Mouse (Mus musculus): Measurements from ENCODE around the gene Mns1.
A peak's percentile ranks its signal among the peaks of the same experiment; 100 is the strongest.

The Mns1 gene

GRCm38 (mm10) chr9:72468616-72469015, 30.8 kb downstream of the Mns1 start:
- H3K36me3 ChIP-seq (ENCODE audit: insufficient read depth, low read length): peaks cover 59% of the 10 kb centered on the region
- no peaks in the 10 kb centered on the region for H3K27me3 ChIP-seq (ENCODE audit: insufficient read depth, low read length)
- TF ChIP-seq CTCF (conservative IDR thresholded peaks at IDR 0.05; ENCODE audit: low read length) (no peak), NANOG (IDR thresholded peaks at IDR 0.05; ENCODE audit: borderline replicate concordance, low read length) (no peak), POU5F1 (IDR thresholded peaks at IDR 0.05; ENCODE audit: borderline replicate concordance, low read length) (no peak)
- no peak overlapping the region for H3K4me3 ChIP-seq (replicated peaks; ENCODE audit: low read length)
- H3K9me3 ChIP-seq (ENCODE audit: low read length): no peaks in the 10 kb centered on the region
- peaks cover 3% of the 10 kb centered on the region; the same call in 1 of the 2 replicates for H3K4me1 ChIP-seq (replicated peaks; ENCODE audit: low read depth, low read length)

- H3K36me3 ChIP-seq (ENCODE audit: insufficient read depth, low read length): peaks cover 61% of the 10 kb centered on the region
- TF ChIP-seq CTCF (conservative IDR thresholded peaks at IDR 0.05; ENCODE audit: low read length) (no peak), NANOG (IDR thresholded peaks at IDR 0.05; ENCODE audit: borderline replicate concordance, low read length) (no peak), POU5F1 (IDR thresholded peaks at IDR 0.05; ENCODE audit: borderline replicate concordance, low read length) (no peak)
- H3K4me3 ChIP-seq (replicated peaks; ENCODE audit: low read length): no peak overlapping the region
Observed at GRCm38 (mm10) chr9:72469851-72470250, 32.0 kb downstream of the Mns1 start.

GRCm38 (mm10) chr9:72475511-72475910, 37.7 kb downstream of the Mns1 start:
- peaks cover 8% of the 10 kb centered on the region; the same call in 1 of the 2 replicates for H3K4me1 ChIP-seq (replicated peaks; ENCODE audit: low read depth, low read length)
- no peak for TF ChIP-seq NANOG (IDR thresholded peaks at IDR 0.05; ENCODE audit: borderline replicate concordance, low read length)
- TF ChIP-seq POU5F1 (IDR thresholded peaks at IDR 0.05; ENCODE audit: borderline replicate concordance, low read length): no peak
- TF ChIP-seq CTCF (conservative IDR thresholded peaks at IDR 0.05; ENCODE audit: low read length): no peak
- no peak overlapping the region for H3K4me3 ChIP-seq (replicated peaks; ENCODE audit: low read length)
- H3K9me3 ChIP-seq (ENCODE audit: low read length): no peaks in the 10 kb centered on the region
- H3K27me3 ChIP-seq (ENCODE audit: insufficient read depth, low read length): no peaks in the 10 kb centered on the region
- H3K36me3 ChIP-seq (ENCODE audit: insufficient read depth, low read length): peaks cover 83% of the 10 kb centered on the region

More at GRCm38 (mm10) chr9:72469851-72470250, 32.0 kb downstream of the Mns1 start:
- Histone ChIP-seq H3K9me3 (ENCODE audit: low read length) (no peaks in the 10 kb centered on the region), H3K4me1 (replicated peaks; ENCODE audit: low read depth, low read length) (peaks cover 3% of the 10 kb centered on the region; the same call in 1 of the 2 replicates), H3K27me3 (ENCODE audit: insufficient read depth, low read length) (no peaks in the 10 kb centered on the region)

- H3K27me3 ChIP-seq (ENCODE audit: insufficient read depth, low read length): no peaks in the 10 kb centered on the region
- H3K9me3 ChIP-seq (ENCODE audit: low read length): no peaks in the 10 kb centered on the region
- TF ChIP-seq NANOG (IDR thresholded peaks at IDR 0.05; ENCODE audit: borderline replicate concordance, low read length): no peak
- TF ChIP-seq CTCF (conservative IDR thresholded peaks at IDR 0.05; ENCODE audit: low read length): no peak
- TF ChIP-seq POU5F1 (IDR thresholded peaks at IDR 0.05; ENCODE audit: borderline replicate concordance, low read length): no peak
- H3K36me3 ChIP-seq (ENCODE audit: insufficient read depth, low read length): peaks cover 85% of the 10 kb centered on the region
- no peak overlapping the region for H3K4me3 ChIP-seq (replicated peaks; ENCODE audit: low read length)
- peaks cover 8% of the 10 kb centered on the region; the same call in 1 of the 2 replicates for H3K4me1 ChIP-seq (replicated peaks; ENCODE audit: low read depth, low read length)
Observed at GRCm38 (mm10) chr9:72477306-72477705, 39.5 kb downstream of the Mns1 start.

- no peak overlapping the region for H3K4me3 ChIP-seq (replicated peaks; ENCODE audit: low read length)
- H3K27me3 ChIP-seq (ENCODE audit: insufficient read depth, low read length): no peaks in the 10 kb centered on the region
- no peak for TF ChIP-seq POU5F1 (IDR thresholded peaks at IDR 0.05; ENCODE audit: borderline replicate concordance, low read length)
- TF ChIP-seq CTCF (conservative IDR thresholded peaks at IDR 0.05; ENCODE audit: low read length): no peak
- TF ChIP-seq NANOG (IDR thresholded peaks at IDR 0.05; ENCODE audit: borderline replicate concordance, low read length): no peak
- peaks cover 80% of the 10 kb centered on the region for H3K36me3 ChIP-seq (ENCODE audit: insufficient read depth, low read length)
- H3K9me3 ChIP-seq (ENCODE audit: low read length): no peaks in the 10 kb centered on the region
- H3K4me1 ChIP-seq (replicated peaks; ENCODE audit: low read depth, low read length): peaks cover 8% of the 10 kb centered on the region; the same call in 1 of the 2 replicates
Observed at GRCm38 (mm10) chr9:72479276-72479675, 41.5 kb downstream of the Mns1 start.

GRCm38 (mm10) chr9:72488523-72488922, 50.7 kb downstream of the Mns1 start:
- H3K36me3 ChIP-seq (ENCODE audit: insufficient read depth, low read length): peaks cover 39% of the 10 kb centered on the region

GRCm38 (mm10) chr9:72489131-72489530, 51.3 kb downstream of the Mns1 start:
- Histone ChIP-seq H3K36me3 (ENCODE audit: insufficient read depth, low read length) (peaks cover 34% of the 10 kb centered on the region), H3K4me1 (replicated peaks; ENCODE audit: low read depth, low read length) (peaks cover 32% of the 10 kb centered on the region), H3K9me3 (ENCODE audit: low read length) (no peaks in the 10 kb centered on the region), H3K27me3 (ENCODE audit: insufficient read depth, low read length) (no peaks in the 10 kb centered on the region), H3K4me3 (replicated peaks; ENCODE audit: low read length) (no peak overlapping the region)
- no peak for TF ChIP-seq NANOG (IDR thresholded peaks at IDR 0.05; ENCODE audit: borderline replicate concordance, low read length)
- no peak for TF ChIP-seq CTCF (conservative IDR thresholded peaks at IDR 0.05; ENCODE audit: low read length)
- no peak for TF ChIP-seq POU5F1 (IDR thresholded peaks at IDR 0.05; ENCODE audit: borderline replicate concordance, low read length)

More at GRCm38 (mm10) chr9:72488523-72488922, 50.7 kb downstream of the Mns1 start:
- Histone ChIP-seq H3K4me1 (replicated peaks; ENCODE audit: low read depth, low read length) (peaks cover 26% of the 10 kb centered on the region), H3K9me3 (ENCODE audit: low read length) (no peaks in the 10 kb centered on the region), H3K4me3 (replicated peaks; ENCODE audit: low read length) (no peak overlapping the region), H3K27me3 (ENCODE audit: insufficient read depth, low read length) (no peaks in the 10 kb centered on the region)
- TF ChIP-seq POU5F1 (IDR thresholded peaks at IDR 0.05; ENCODE audit: borderline replicate concordance, low read length) (no peak), NANOG (IDR thresholded peaks at IDR 0.05; ENCODE audit: borderline replicate concordance, low read length) (no peak), CTCF (conservative IDR thresholded peaks at IDR 0.05; ENCODE audit: low read length) (no peak)

GRCm38 (mm10) chr9:72491559-72492193, 53.9 kb downstream of the Mns1 start:
- Histone ChIP-seq H3K27me3 (ENCODE audit: insufficient read depth, low read length) (no peaks in the 10 kb centered on the region), H3K4me3 (replicated peaks; ENCODE audit: low read length) (peak overlapping the region; percentile 93), H3K9me3 (ENCODE audit: low read length) (no peaks in the 10 kb centered on the region), H3K4me1 (replicated peaks; ENCODE audit: low read depth, low read length) (peaks cover 36% of the 10 kb centered on the region), H3K36me3 (ENCODE audit: insufficient read depth, low read length) (peaks cover 21% of the 10 kb centered on the region)
- TF ChIP-seq CTCF (conservative IDR thresholded peaks at IDR 0.05; ENCODE audit: low read length) (no peak), POU5F1 (IDR thresholded peaks at IDR 0.05; ENCODE audit: borderline replicate concordance, low read length) (no peak), NANOG (IDR thresholded peaks at IDR 0.05; ENCODE audit: borderline replicate concordance, low read length) (no peak)

Measured in E14TG2a.4 (cell line).